Mouse (Mus musculus) midbrain, postnatal 0 days (tissue): ENCODE data around the gene Frmpd4. TPM values are rescaled to one million over a fixed set of nuclear protein-coding genes. Genes with fewer than 3 reads are reported as not detected.
A peak's percentile ranks its signal among the peaks of the same experiment; 100 is the strongest.

Experiments
- ATAC-seq: fragments of 200-750 bp; cut with Nextera tagmentation; 2 replicates; pipeline ENCODE4 v1.8.0; 2017; ENCODE audit warnings: moderate number of reproducible peaks, mild to moderate bottlenecking, moderate TSS enrichment, moderate library complexity; ENCODE audit not compliant: low FRiP score
- DNase-seq: peaks from one replicate; pipeline ENCODE4 v3.0.0-alpha.2; 2015; ENCODE audit warnings: low spot score
- H3K27ac ChIP-seq: fragments of 300-500 bp; sonication (generic); 2 replicates; pipeline ENCODE4 v1.5.1; 2014; ENCODE audit warnings: low read depth, mild to moderate bottlenecking, low read length, mixed read lengths
- H3K27me3 ChIP-seq: fragments of 300-500 bp; sonication (generic); 2 replicates; pipeline ENCODE4 v1.6.1; 2014; ENCODE audit warnings: low read length, control low read depth, mixed read lengths; ENCODE audit not compliant: insufficient read depth
- H3K36me3 ChIP-seq: fragments of 300-500 bp; sonication (generic); 2 replicates; pipeline ENCODE4 v1.6.1; 2014; ENCODE audit warnings: low read length, control low read depth, mixed read lengths; ENCODE audit not compliant: insufficient read depth
- H3K4me1 ChIP-seq: fragments of 300-500 bp; sonication (generic); 2 replicates; pipeline ENCODE4 v1.6.1; 2014; ENCODE audit warnings: mild to moderate bottlenecking, control low read depth, antibody characterized with exemption, low read length, mixed read lengths; ENCODE audit not compliant: insufficient read depth
- H3K4me2 ChIP-seq: fragments of 300-500 bp; sonication (generic); 2 replicates; pipeline ENCODE4 v1.6.1; 2014; ENCODE audit warnings: low read depth, mild to moderate bottlenecking, low read length, mixed read lengths; ENCODE audit not compliant: poor library complexity, severe bottlenecking
- H3K4me3 ChIP-seq: fragments of 300-500 bp; sonication (generic); 2 replicates; pipeline ENCODE4 v1.5.1; 2014; ENCODE audit warnings: low read depth, mild to moderate bottlenecking, low read length, moderate library complexity
- H3K9ac ChIP-seq: fragments of 300-500 bp; sonication (generic); replicated peaks from 2 replicates; pipeline ENCODE4 v1.6.1; 2014; ENCODE audit warnings: mild to moderate bottlenecking, low read length, moderate library complexity, mixed read lengths; ENCODE audit not compliant: poor library complexity, severe bottlenecking
- H3K9me3 ChIP-seq: fragments of 300-500 bp; sonication (generic); 2 replicates; pipeline ENCODE4 v1.6.1; 2016; ENCODE audit warnings: low read length, control low read depth
- CTCF ChIP-seq: IDR thresholded peaks from 2 replicates; pipeline ENCODE4 v1.5.1; 2016; ENCODE audit warnings: antibody characterized with exemption, mild to moderate bottlenecking
- WGBS: fragments of 180-500 bp; shearing (Covaris S2); extraction: QIAGEN DNeasy Blood & Tissue Kit; methylation state at CpG from one replicate; pipeline ENCODE4 v1.1.7; 2014; 5-methylcytosine and 5-hydroxymethylcytosine counted together
- polyA plus RNA-seq: library from polyadenylated mRNA; unstranded; fragments of >200 nt; fragmentation: Nextera tagmentation; extraction: Ambion mirVana; gene quantifications from 2 replicates; pipeline ENCODE4 v1.2.1, GENCODE M21; 2015
- total RNA-seq: library from RNA; depleted of rRNA; stranded (reverse); fragments of >200 nt; gene quantifications from 2 replicates; pipeline ENCODE4 v1.2.3, GENCODE M21; 2014

Gene Frmpd4
- total and polyA plus RNA-seq, 2 experiments from 2014 or later, result 1.9 to 8.8 TPM

DNA sequence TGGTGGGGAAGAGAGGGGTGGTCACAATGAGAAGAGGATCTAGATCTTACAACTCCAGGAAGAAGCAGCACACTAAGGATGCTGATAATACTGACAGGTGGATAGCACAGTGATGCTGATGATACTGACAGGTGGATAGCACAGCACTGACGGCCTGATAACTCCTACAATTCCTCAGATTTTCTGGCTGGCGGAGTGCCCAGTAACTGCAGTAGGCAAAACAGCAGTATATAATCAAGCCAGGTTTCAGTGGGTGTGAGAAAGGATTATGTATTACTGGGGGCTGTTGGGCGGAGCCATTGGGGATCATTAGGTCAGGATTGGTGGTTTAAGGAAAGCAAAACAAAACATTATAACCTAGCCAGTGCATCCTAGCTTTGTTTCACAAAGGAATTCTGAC is 1053.9 kb downstream of the Frmpd4 start:
- Histone ChIP-seq H3K27me3 (no peaks in the 10 kb centered on the region), H3K36me3 (no peaks in the 10 kb centered on the region), H3K4me1 (no peaks in the 10 kb centered on the region), H3K9me3 (no peaks in the 10 kb centered on the region), H3K4me2 (no peak overlapping the region), H3K27ac (no peak overlapping the region), H3K9ac (no peak overlapping the region), H3K4me3 (no peak overlapping the region)
- 76% methylated on average over 3 of the region's 3 CpGs for WGBS
- no peak for ATAC-seq
- peak; percentile 17 for DNase-seq
- no peak for TF ChIP-seq CTCF

DNA sequence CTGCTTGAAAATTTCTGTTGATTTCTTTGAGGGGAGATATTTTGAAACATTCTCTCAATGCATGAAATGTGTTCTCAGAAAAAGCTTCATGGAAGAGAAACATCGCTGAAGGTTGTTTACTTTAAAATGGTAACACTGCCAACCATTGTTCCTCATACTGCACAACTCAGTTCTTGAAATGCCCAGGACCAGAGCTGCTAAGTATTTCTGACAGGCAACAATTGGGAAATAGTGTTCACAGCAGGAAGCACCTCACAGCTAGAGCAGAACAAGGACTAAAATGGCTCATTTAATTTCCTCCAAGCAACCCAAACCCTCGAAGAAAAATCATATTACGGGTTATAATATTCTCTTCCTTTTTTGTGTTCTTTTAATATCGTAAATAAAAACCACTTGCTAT is 1054.5 kb downstream of the Frmpd4 start:
- Histone ChIP-seq H3K9ac (no peak overlapping the region), H3K27me3 (no peaks in the 10 kb centered on the region), H3K36me3 (no peaks in the 10 kb centered on the region), H3K4me3 (no peak overlapping the region), H3K4me2 (no peak overlapping the region), H3K27ac (no peak overlapping the region), H3K4me1 (no peaks in the 10 kb centered on the region), H3K9me3 (no peaks in the 10 kb centered on the region)
- DNase-seq (no peak), ATAC-seq (no peak)
- WGBS, result 59% methylated on average over 4 of the region's 4 CpGs
- no peak for TF ChIP-seq CTCF

DNA sequence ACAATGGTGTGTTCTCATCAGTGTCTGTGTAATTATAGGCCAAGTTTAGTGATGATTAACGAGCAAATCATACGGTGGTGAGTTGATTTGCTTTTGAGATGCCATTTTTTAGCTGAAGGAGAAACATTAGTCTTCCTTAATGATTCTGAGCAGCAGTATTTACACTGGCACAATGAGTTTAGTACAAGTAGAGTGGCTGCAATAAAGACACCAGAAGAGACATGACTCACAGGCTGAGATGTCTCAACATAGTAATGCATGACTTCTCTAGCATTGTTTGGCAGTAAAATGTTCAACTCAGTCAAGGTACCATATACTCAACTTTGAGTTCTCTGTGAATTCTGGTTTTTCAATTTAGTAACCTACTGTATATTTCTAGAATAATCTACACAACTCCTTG is 1058.6 kb downstream of the Frmpd4 start:
- Histone ChIP-seq H3K4me1 (no peaks in the 10 kb centered on the region), H3K27me3 (peaks cover 2% of the 10 kb centered on the region; the same call in 1 of the 2 replicates), H3K36me3 (no peaks in the 10 kb centered on the region), H3K9me3 (no peaks in the 10 kb centered on the region), H3K9ac (no peak overlapping the region), H3K4me2 (no peak overlapping the region), H3K27ac (no peak overlapping the region), H3K4me3 (no peak overlapping the region)
- WGBS, result 83% methylated on average over 2 of the region's 2 CpGs
- DNase-seq (no peak), ATAC-seq (no peak)
- no peak for TF ChIP-seq CTCF

DNA sequence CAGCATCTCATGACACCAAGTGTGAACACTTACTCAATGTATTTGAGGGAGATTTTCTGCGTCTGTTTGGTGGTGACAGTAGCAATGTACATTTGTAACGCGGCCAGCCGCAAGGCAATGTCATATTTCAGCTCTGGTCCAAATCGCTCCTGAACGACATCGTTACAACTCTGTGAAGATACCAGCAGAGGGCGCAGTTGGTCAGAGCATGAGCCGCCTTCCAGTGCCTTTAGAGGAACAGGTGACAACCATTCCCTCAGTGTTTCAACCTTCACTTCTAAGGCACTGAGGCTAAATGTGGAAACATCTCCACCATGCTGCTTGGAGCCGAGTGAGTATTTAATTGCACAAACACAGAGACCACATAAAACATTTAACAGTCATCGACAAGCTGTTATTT is 1079.3 kb downstream of the Frmpd4 start:
- TF ChIP-seq CTCF, result peak; percentile 87
- Histone ChIP-seq H3K9me3 (no peaks in the 10 kb centered on the region), H3K4me3 (no peak overlapping the region), H3K27me3 (peaks cover 5% of the 10 kb centered on the region; the same call in 1 of the 2 replicates), H3K9ac (no peak overlapping the region), H3K36me3 (no peaks in the 10 kb centered on the region), H3K27ac (no peak overlapping the region), H3K4me2 (no peak overlapping the region), H3K4me1 (no peaks in the 10 kb centered on the region)
- WGBS, result 33% methylated on average over 11 of the region's 11 CpGs
- DNase-seq, result peak; percentile 83
- peak; percentile 70; the same call in 1 of the 2 replicates for ATAC-seq

DNA sequence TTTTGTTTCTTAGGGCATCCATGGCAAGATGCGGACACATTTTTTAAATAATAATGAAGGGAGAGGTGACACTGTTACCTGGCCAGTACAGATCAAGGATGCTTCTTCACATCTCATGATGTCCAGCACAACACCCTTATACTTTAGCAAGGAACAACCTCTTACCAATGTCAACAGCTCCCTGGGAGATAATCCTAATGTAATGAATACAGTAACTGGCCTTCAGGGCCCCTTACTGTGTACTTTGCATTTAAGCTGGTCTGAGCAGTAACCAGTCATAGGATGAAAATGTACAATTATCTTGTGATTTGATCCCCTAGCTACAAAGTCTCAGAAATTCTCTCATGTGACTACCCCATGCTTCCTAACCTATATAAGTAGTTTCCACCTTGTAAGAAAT is 1084.8 kb downstream of the Frmpd4 start:
- TF ChIP-seq CTCF, result no peak
- H3K4me3 ChIP-seq, result no peak overlapping the region
- H3K4me2 ChIP-seq, result no peak overlapping the region
- DNase-seq, result no peak
- H3K9ac ChIP-seq, result no peak overlapping the region
- H3K27me3 ChIP-seq, result no peaks in the 10 kb centered on the region; the same call in 1 of the 2 replicates
- no peaks in the 10 kb centered on the region for H3K9me3 ChIP-seq
- H3K36me3 ChIP-seq, result no peaks in the 10 kb centered on the region
- ATAC-seq, result no peak
- 94% methylated on average over 1 of the region's 1 CpGs for WGBS
- no peaks in the 10 kb centered on the region for H3K4me1 ChIP-seq
- no peak overlapping the region for H3K27ac ChIP-seq

DNA sequence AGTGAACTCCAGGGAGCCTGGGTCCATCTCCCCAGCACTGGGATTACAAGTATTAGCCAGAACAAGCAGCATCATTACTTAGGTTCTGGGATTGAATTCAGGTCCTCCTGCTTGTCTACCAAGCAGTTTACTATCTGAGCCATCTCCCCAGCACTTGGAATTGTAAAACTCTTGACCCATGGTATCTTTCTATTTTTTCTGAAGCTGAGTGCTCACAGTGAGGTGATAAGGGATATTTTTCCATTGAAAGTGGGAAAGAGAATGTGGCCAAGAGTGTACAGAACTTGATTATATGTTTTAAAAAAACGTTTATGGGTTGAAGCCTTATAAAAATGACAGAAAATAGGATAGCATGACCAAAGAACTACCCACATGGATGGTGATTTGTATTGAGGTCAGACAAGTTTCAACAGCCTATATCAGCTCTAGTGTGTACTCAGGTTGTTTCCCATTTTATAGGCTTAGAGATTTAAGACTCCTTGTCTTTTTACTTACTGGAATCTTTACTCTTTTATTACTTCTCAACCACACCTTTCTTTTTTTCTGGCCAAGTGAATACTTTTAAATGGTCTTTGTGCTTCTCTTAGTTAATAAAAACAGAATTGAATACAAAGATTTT is 1085.3 kb downstream of the Frmpd4 start:
- Histone ChIP-seq H3K36me3 (no peaks in the 10 kb centered on the region), H3K27ac (no peak overlapping the region), H3K9ac (no peak overlapping the region), H3K4me1 (no peaks in the 10 kb centered on the region), H3K4me3 (no peak overlapping the region), H3K27me3 (no peaks in the 10 kb centered on the region; the same call in 1 of the 2 replicates), H3K4me2 (no peak overlapping the region), H3K9me3 (no peaks in the 10 kb centered on the region)
- TF ChIP-seq CTCF, result no peak
- 31% methylated on average over 1 of the region's 1 CpGs for WGBS
- DNase-seq (no peak), ATAC-seq (no peak)
